In the genomic region with DNA sequence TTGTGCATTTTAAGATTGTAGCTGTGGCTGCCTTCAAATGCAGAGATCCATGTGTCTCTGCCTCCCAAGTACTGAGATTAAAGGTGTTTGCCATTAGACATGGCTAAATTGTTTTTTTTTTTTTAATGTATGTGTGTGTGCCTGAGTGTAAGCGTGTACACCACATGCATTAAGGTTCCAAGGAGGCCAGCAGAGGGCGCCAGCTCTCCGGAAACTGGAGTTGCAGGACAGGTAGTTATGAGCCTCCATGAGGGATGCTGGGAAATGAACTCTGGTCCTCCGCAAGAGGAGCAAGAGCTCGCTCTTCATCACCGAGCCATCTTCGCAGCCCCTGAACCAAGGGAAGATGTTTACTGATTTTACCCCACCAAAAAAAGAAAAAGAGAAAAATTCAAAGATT, we compare ENCODE assay signal across 16 mouse cellular contexts. TPM values are rescaled to one million over a fixed set of nuclear protein-coding genes. Genes with fewer than 3 reads are reported as not detected.
A peak's percentile ranks its signal among the peaks of the same experiment; 100 is the strongest.
DNase-seq lines count a peak whose midpoint lies in the region; ATAC-seq and TF ChIP-seq lines count a peak whose summit lies in the region.
"Had no signal": no experiment of that assay in that cellular context is flagged by ENCODE, and none has a peak within 500 bp of the region (broad histone marks: within the 10 kb centered on the region; RNA-seq: fewer than 3 reads in every experiment).

No protein-coding gene starts in this region.

- peak; percentile 27 for TF ChIP-seq RAD21 in CH12.LX (IDR thresholded peaks at IDR 0.05; ENCODE audit: low read depth, low read length)

- no peaks in the 10 kb centered on the region for H3K79me2 ChIP-seq in CH12.LX (replicated peaks; ENCODE audit: control insufficient read depth, extremely low read depth, insufficient read depth, poor library complexity, severe bottlenecking)

- in situ Hi-C loops in CH12.LX (cut with MboI; ENCODE audit: low pct_ligation_motif_present, low pct_unique_long_range_greater_than_20kb, low sequenced_read_pairs): no loop called here

- no peak for TF ChIP-seq EP300 in CH12.LX (IDR thresholded peaks at IDR 0.05; ENCODE audit: low read length)

- H3K9ac ChIP-seq in liver, embryonic 12.5 days: no peak overlapping the region
- no peak overlapping the region for H3K9ac ChIP-seq in CH12.LX (ENCODE audit: insufficient read depth, low read depth)
- H3K9ac ChIP-seq: limb, embryonic 13.5 days; stomach, embryonic 15.5 days had no signal

- no peak overlapping the region for H3K27ac ChIP-seq in liver, embryonic 12.5 days
- no peak overlapping the region for H3K27ac ChIP-seq in CH12.LX (ENCODE audit: insufficient read depth, low read depth)
- no peak overlapping the region for H3K27ac ChIP-seq in bone marrow macrophage, adult 2 months (ENCODE audit: insufficient read depth, low read depth, low read length)
- H3K27ac ChIP-seq: left cerebral cortex, adult 2 months; limb, embryonic 13.5 days; midbrain, embryonic 10.5 days; stomach, embryonic 15.5 days had no signal

- 72% methylated on average over 7 of the region's 7 CpGs for WGBS in liver, embryonic 12.5 days (ENCODE audit: insufficient replicate concordance)

- H3K9me3 ChIP-seq in liver, embryonic 12.5 days (replicated peaks): 0 out of 2 replicates have a peak, but pooled peaks cover 3% of the 10 kb centered on the region
- peaks cover 6% of the 10 kb centered on the region for H3K9me3 ChIP-seq in CH12.LX (replicated peaks; ENCODE audit: low read length)
- H3K9me3 ChIP-seq: limb, embryonic 13.5 days; midbrain, embryonic 10.5 days; stomach, embryonic 15.5 days had no signal

- DNase-seq in embryo, embryonic 11 days: peak; percentile 27
- no peak for DNase-seq in embryo, embryonic 10 days (ENCODE audit: low spot score)
- DNase-seq in liver (peak; percentile 49), CH12.LX (ENCODE audit: extremely low read depth) (no peak)
- no peak for DNase-seq in left cerebral cortex, adult 11 months (ENCODE audit: low spot score)
- DNase-seq in heart, adult 18-20 months: no peak
- DNase-seq: cerebellum, adult 9-11 months; lung, postnatal 10 days had no signal

- H3K4me1 ChIP-seq in liver, embryonic 12.5 days: peaks cover 30% of the 10 kb centered on the region
- peaks cover 3 to 24% of the 10 kb centered on the region in 2 experiments for H3K4me1 ChIP-seq in CH12.LX (ENCODE audit: control insufficient read depth in 1 of 2, insufficient read depth in 2 of 2)
- peaks cover 26% of the 10 kb centered on the region for H3K4me1 ChIP-seq in bone marrow macrophage, adult 2 months (ENCODE audit: control insufficient read depth, insufficient read depth, low read length)
- H3K4me1 ChIP-seq: midbrain, embryonic 10.5 days had no signal

- H3K36me3 ChIP-seq in liver, embryonic 12.5 days: no peaks in the 10 kb centered on the region
- no peaks in the 10 kb centered on the region for H3K36me3 ChIP-seq in CH12.LX (replicated peaks in 1 of 2; ENCODE audit: control insufficient read depth in 1 of 2, insufficient read depth in 1 of 2, low read length in 1 of 2)

- H3K27me3 ChIP-seq in liver, embryonic 12.5 days (replicated peaks): peaks cover 33% of the 10 kb centered on the region
- H3K27me3 ChIP-seq in CH12.LX (replicated peaks): no peaks in the 10 kb centered on the region
- H3K27me3 ChIP-seq: limb, embryonic 13.5 days; stomach, embryonic 15.5 days had no signal

- TF ChIP-seq CTCF in CH12.LX (conservative IDR thresholded peaks at IDR 0.05 in 1 of 2, IDR thresholded peaks at IDR 0.05 in 1 of 2; ENCODE audit: low read depth in 2 of 2, low read length in 2 of 2): peak; percentile 10 to 49; a peak in 2 of 4 replicates
- peak; percentile 56 for TF ChIP-seq CTCF in bone marrow macrophage, adult 2 months (IDR thresholded peaks at IDR 0.05; ENCODE audit: low read depth, low read length)

- dilution Hi-C loops in CH12.LX (cut with MboI; ENCODE audit: extremely low pct_ligation_motif_present, extremely low pct_unique_long_range_greater_than_20kb, low sequenced_read_pairs): no loop called here

- H3K4me3 ChIP-seq in liver, embryonic 12.5 days: no peak overlapping the region
- no peak overlapping the region for H3K4me3 ChIP-seq in CH12.LX (replicated peaks in 1 of 3; ENCODE audit: low read depth in 2 of 3, low read length in 2 of 3, poor library complexity in 1 of 3)
- H3K4me3 ChIP-seq in bone marrow macrophage, adult 2 months (ENCODE audit: insufficient read depth, low read length): no peak overlapping the region
- H3K4me3 ChIP-seq: left cerebral cortex, adult 2 months; limb, embryonic 13.5 days; midbrain, embryonic 10.5 days; myocyte; stomach, embryonic 15.5 days had no signal

- ATAC-seq in liver, embryonic 12.5 days: no peak

- H3K4me2 ChIP-seq in liver, embryonic 12.5 days: no peak overlapping the region
- no peak overlapping the region for H3K4me2 ChIP-seq in CH12.LX (ENCODE audit: insufficient read depth, low read depth, poor library complexity, severe bottlenecking)
- H3K4me2 ChIP-seq: limb, embryonic 13.5 days; stomach, embryonic 15.5 days had no signal

- no peak for TF ChIP-seq POLR2A in CH12.LX (IDR thresholded peaks at IDR 0.05; ENCODE audit: low read depth, low read length)
- no peak for TF ChIP-seq POLR2A in bone marrow macrophage, adult 2 months (IDR thresholded peaks at IDR 0.05; ENCODE audit: borderline replicate concordance, low read depth, low read length)

TF ChIP-seq in CH12.LX, 34 proteins besides CTCF, POLR2A, EP300 and RAD21:
- TF ChIP-seq MEF2A (IDR thresholded peaks at IDR 0.05; ENCODE audit: borderline replicate concordance, low read depth, low read length) (no peak), SMC3 (IDR thresholded peaks at IDR 0.05; ENCODE audit: low read depth, low read length) (peak; percentile 25)

RNA-seq across cellular contexts. Expression of gene Fblim1, which starts 29.0 kb away (rescaled TPM):
- polyA plus RNA-seq in liver, embryonic 12.5 days (2016; fragmentation: Nextera tagmentation; extraction: Ambion mirVana): 4.0 and 5.3 TPM in 2 replicates
- 0.17 TPM in 2 replicates for total RNA-seq in CH12.LX (2012; rRNA removed)
- total RNA-seq in CH12.LX (2014; rRNA removed): 0.07 and 0.09 TPM in 2 replicates
- 0.97 and 1.2 TPM in 2 replicates for polyA plus RNA-seq in CH12.LX (2012; ENCODE audit: insufficient read length, low read depth)
- 60.2 and 65.0 TPM in 2 replicates for polyA plus RNA-seq in bone marrow macrophage, adult 2 months (2012; ENCODE audit: insufficient read depth, insufficient read length, missing spikeins)
- total RNA-seq in heart, adult 18-20 months (2021): 100 to 1,000 TPM; 233 to 291 TPM

RNA-seq across cellular contexts. Expression of gene Spen, which starts 38.5 kb away (rescaled TPM):
- polyA plus RNA-seq in liver, embryonic 12.5 days (2016; fragmentation: Nextera tagmentation; extraction: Ambion mirVana): 9.1 and 9.2 TPM in 2 replicates
- 10.2 and 10.8 TPM in 2 replicates for total RNA-seq in CH12.LX (2012; rRNA removed)
- 2.6 and 4.0 TPM in 2 replicates for total RNA-seq in CH12.LX (2014; rRNA removed)
- 21.3 and 21.6 TPM in 2 replicates for polyA plus RNA-seq in CH12.LX (2012; ENCODE audit: insufficient read length, low read depth)
- polyA plus RNA-seq in bone marrow macrophage, adult 2 months (2012; ENCODE audit: insufficient read depth, insufficient read length, missing spikeins): 23.6 and 29.2 TPM in 2 replicates
- 10 to 100 TPM; 27.0 to 28.6 TPM for total RNA-seq in heart, adult 18-20 months (2021)

RNA-seq across cellular contexts. Expression of gene Tmem82, which starts 41.6 kb away (rescaled TPM):
- polyA plus RNA-seq in liver, embryonic 12.5 days (2016; fragmentation: Nextera tagmentation; extraction: Ambion mirVana): 3.2 and 3.6 TPM in 2 replicates
- 3.8 and 5.2 TPM in 2 replicates for total RNA-seq in CH12.LX (2012; rRNA removed)
- 0.58 and 0.68 TPM in 2 replicates for total RNA-seq in CH12.LX (2014; rRNA removed)
- 2.7 TPM in 2 replicates for polyA plus RNA-seq in CH12.LX (2012; ENCODE audit: insufficient read length, low read depth)
- 2.4 and 3.3 TPM in 2 replicates for polyA plus RNA-seq in bone marrow macrophage, adult 2 months (2012; ENCODE audit: insufficient read depth, insufficient read length, missing spikeins)
- 10 to 100 TPM; 18.7 to 20.7 TPM for total RNA-seq in heart, adult 18-20 months (2021)

RNA-seq across cellular contexts. Expression of gene Slc25a34, which starts 46.7 kb away (rescaled TPM):
- not detected in 2 replicates for polyA plus RNA-seq in liver, embryonic 12.5 days (2016; fragmentation: Nextera tagmentation; extraction: Ambion mirVana)
- total RNA-seq in CH12.LX (2012; rRNA removed) (0.63 and 0.64 TPM in 2 replicates), CH12.LX (2014; rRNA removed) (0.23 and 0.41 TPM in 2 replicates)
- 1.2 and 1.7 TPM in 2 replicates for polyA plus RNA-seq in CH12.LX (2012; ENCODE audit: insufficient read length, low read depth)
- 0.48 and 0.49 TPM in 2 replicates for polyA plus RNA-seq in bone marrow macrophage, adult 2 months (2012; ENCODE audit: insufficient read depth, insufficient read length, missing spikeins)
- total RNA-seq in heart, adult 18-20 months (2021): 100 to 1,000 TPM; 109 to 132 TPM
- polyA plus RNA-seq: embryonic facial prominence, embryonic 11.5 days; limb, embryonic 13.5 days had no signal

Comparison
In these comparisons a context has a peak if more than half of its experiments do, and no peak if none do; other contexts are left out.
1. DNase-seq: peak in embryo, embryonic 11 days (single experiment) and liver (single experiment); none in embryo, embryonic 10 days (single experiment), CH12.LX (single experiment), left cerebral cortex, adult 11 months (single experiment) and heart, adult 18-20 months (0 of 2).